Mouse (Mus musculus) liver, adult 2 months (tissue): ENCODE data around the gene Tarbp2.

Experiments
- CTCF ChIP-seq: fragments of 200-500 bp; IDR thresholded peaks from 2 replicates; pipeline ENCODE4 v1.5.1; 2011; ENCODE audit warnings: low read depth, low read length, control low read depth
- POLR2A ChIP-seq: fragments of 200-500 bp; IDR thresholded peaks from 2 replicates; pipeline ENCODE4 v1.6.1; 2011; ENCODE audit warnings: low read length, control low read depth; ENCODE audit not compliant: insufficient read depth; ENCODE audit errors: extremely low read depth

DNA sequence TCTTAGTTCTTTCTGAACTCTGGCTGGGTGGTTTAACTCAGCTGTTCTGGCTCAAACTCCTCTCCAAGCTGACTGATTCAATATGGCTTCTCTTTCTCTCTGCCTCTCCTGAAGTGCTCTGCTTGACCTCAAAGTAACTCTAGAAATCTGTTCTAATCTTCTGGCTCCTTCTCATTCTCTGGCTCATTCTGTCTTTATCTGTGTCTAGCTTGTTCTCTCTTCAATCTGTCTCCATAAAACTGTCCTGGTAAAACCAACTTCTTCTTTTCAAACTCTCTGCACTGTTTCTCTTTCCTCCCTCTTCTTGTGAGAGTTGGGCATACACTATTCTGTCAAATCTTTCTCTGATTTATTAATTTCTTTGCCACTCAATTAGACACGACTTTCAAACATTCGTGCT lies 49.9 kb downstream of the Tarbp2 start:
- TF ChIP-seq CTCF = no peak
- TF ChIP-seq POLR2A = no peak
